Mouse (Mus musculus): ENCODE measurements around the gene Polr3g.
"Not testable (repeated sequence)": the region's sequence is repeated elsewhere in the genome, so short reads cannot be mapped to it uniquely, and the experiment has no call there.

Polr3g gene

GRCm38 (mm10) chr13:81689587-81689986 lies 21.2 kb downstream of the Polr3g start:
- DNase-seq (ENCODE audit: low read depth, low spot score): no peak

GRCm38 (mm10) chr13:81684884-81685283 lies 25.9 kb downstream of the Polr3g start:
- no peak for DNase-seq (ENCODE audit: low read depth, low spot score)

GRCm38 (mm10) chr13:81684258-81684657 lies 26.6 kb downstream of the Polr3g start:
- no peak for DNase-seq (ENCODE audit: low read depth, low spot score)

GRCm38 (mm10) chr13:81683107-81683506 lies 27.7 kb downstream of the Polr3g start:
- no peak for DNase-seq (ENCODE audit: low read depth, low spot score)

GRCm38 (mm10) chr13:81675333-81675732 lies 35.5 kb downstream of the Polr3g start:
- DNase-seq (ENCODE audit: low read depth, low spot score): no peak

GRCm38 (mm10) chr13:81667713-81668112 lies 43.1 kb downstream of the Polr3g start:
- DNase-seq (ENCODE audit: low read depth, low spot score): no peak

- peak; percentile 15 for DNase-seq (ENCODE audit: low read depth, low spot score)
Measured at GRCm38 (mm10) chr13:81664331-81664698, 46.5 kb downstream of the Polr3g start.

- no peak for DNase-seq (ENCODE audit: low read depth, low spot score)
Measured at GRCm38 (mm10) chr13:81663566-81664330, 47.1 kb downstream of the Polr3g start.

- DNase-seq (ENCODE audit: low read depth, low spot score): peak; percentile 4
Measured at GRCm38 (mm10) chr13:81658053-81658752, 52.6 kb downstream of the Polr3g start.

- DNase-seq (ENCODE audit: low read depth, low spot score): peak; percentile 88
Measured at GRCm38 (mm10) chr13:81657351-81658052, 53.3 kb downstream of the Polr3g start, which contains the start of gene Lysmd3. Gene Lysmd3, plus strand, starts transcription at chr13:81657663.

GRCm38 (mm10) chr13:81657008-81657350 lies 53.8 kb downstream of the Polr3g start:
- no peak for DNase-seq (ENCODE audit: low read depth, low spot score)

- DNase-seq (ENCODE audit: low read depth, low spot score): no peak
Measured at GRCm38 (mm10) chr13:81656091-81656850, 54.5 kb downstream of the Polr3g start.

- not testable (repeated sequence) for DNase-seq (ENCODE audit: low read depth, low spot score)
Measured at GRCm38 (mm10) chr13:81650382-81650781, 60.4 kb downstream of the Polr3g start.

GRCm38 (mm10) chr13:81646348-81646747 lies 64.5 kb downstream of the Polr3g start:
- no peak for DNase-seq (ENCODE audit: low read depth, low spot score)

GRCm38 (mm10) chr13:81644047-81644565 lies 66.7 kb downstream of the Polr3g start:
- DNase-seq (ENCODE audit: low read depth, low spot score): no peak

GRCm38 (mm10) chr13:81642491-81643149 lies 68.2 kb downstream of the Polr3g start:
- no peak for DNase-seq (ENCODE audit: low read depth, low spot score)

GRCm38 (mm10) chr13:81641289-81642045 lies 69.3 kb downstream of the Polr3g start:
- DNase-seq (ENCODE audit: low read depth, low spot score): peak; percentile 21

GRCm38 (mm10) chr13:81640881-81641280 lies 69.9 kb downstream of the Polr3g start:
- no peak for DNase-seq (ENCODE audit: low read depth, low spot score)

GRCm38 (mm10) chr13:81639624-81640023 lies 71.2 kb downstream of the Polr3g start:
- no peak for DNase-seq (ENCODE audit: low read depth, low spot score)
